Mouse (Mus musculus) urinary bladder, adult 18-20 months (tissue): ENCODE results near the gene Slc33a1.

Source experiments
- DNase-seq, 2 experiments: peaks; one replicate each; pipeline ENCODE4 v3.0.0; 2022; ENCODE audit warnings: low spot score in 2 of 2, mixed read lengths in 2 of 2

Gene Slc33a1

GRCm38 (mm10) chr3:63898581-63899308 lies 65.8 kb downstream of the Slc33a1 start:
- DNase-seq, result peak; percentile 37 to 41

- no peak for DNase-seq
Observed at GRCm38 (mm10) chr3:63897177-63897576, 67.4 kb downstream of the Slc33a1 start.

- no peak for DNase-seq
Observed at GRCm38 (mm10) chr3:63896303-63896702, 68.3 kb downstream of the Slc33a1 start.

- no peak for DNase-seq
Observed at GRCm38 (mm10) chr3:63895786-63896185, 68.8 kb downstream of the Slc33a1 start.

- no peak for DNase-seq
Observed at GRCm38 (mm10) chr3:63893677-63894076, 70.9 kb downstream of the Slc33a1 start.

- no peak for DNase-seq
Observed at GRCm38 (mm10) chr3:63892154-63892553, 72.4 kb downstream of the Slc33a1 start.
